Mouse (Mus musculus): ENCODE data around the gene Mtch2. TPM values are rescaled to one million over a fixed set of nuclear protein-coding genes. Genes with fewer than 3 reads are reported as not detected.
A peak's percentile ranks its signal among the peaks of the same experiment; 100 is the strongest.

Mtch2 gene
- polyA plus RNA-seq, 1 experiment: 21.4 TPM

GRCm38 (mm10) chr2:90903398-90903797 lies 56.4 kb downstream of the Mtch2 start:
- H3K4me3 ChIP-seq (ENCODE audit: extremely low read depth, insufficient read depth, insufficient read length): no peak overlapping the region
- WGBS: 74% methylated on average over 2 of the region's 2 CpGs
- DNase-seq (ENCODE audit: low read depth in 1 of 2, low spot score in 2 of 2): no peak
- peaks cover 9% of the 10 kb centered on the region for H3K36me3 ChIP-seq (ENCODE audit: control insufficient read depth, insufficient read depth, low read length)
- no peak for TF ChIP-seq POLR2A (IDR thresholded peaks at IDR 0.05; ENCODE audit: low read depth, low read length)
- no peak for TF ChIP-seq CTCF (IDR thresholded peaks at IDR 0.05; ENCODE audit: extremely low read depth, insufficient read depth, insufficient read length, insufficient replicate concordance)
- peaks cover 6% of the 10 kb centered on the region for H3K4me1 ChIP-seq (ENCODE audit: control insufficient read depth, insufficient read depth, insufficient read length)
- H3K27me3 ChIP-seq (ENCODE audit: control insufficient read depth, insufficient read depth, low read length): no peaks in the 10 kb centered on the region
- no peak overlapping the region for H3K27ac ChIP-seq (ENCODE audit: insufficient read depth, low read length)

GRCm38 (mm10) chr2:90904076-90904855 lies 57.3 kb downstream of the Mtch2 start, which contains the start of the genes Kbtbd4 and Ndufs3:
Kbtbd4 (plus strand) TSS chr2:90904740.
Ndufs3 (minus strand) TSS chr2:90904827.
- under 1% methylated on average over 43 of the region's 43 CpGs for WGBS
- TF ChIP-seq CTCF (IDR thresholded peaks at IDR 0.05; ENCODE audit: extremely low read depth, insufficient read depth, insufficient read length, insufficient replicate concordance): no peak
- peak; percentile 68 for TF ChIP-seq POLR2A (IDR thresholded peaks at IDR 0.05; ENCODE audit: low read depth, low read length)
- peak within 1 kb of the TSS; percentile 94 for H3K4me3 ChIP-seq (ENCODE audit: extremely low read depth, insufficient read depth, insufficient read length)
- DNase-seq (ENCODE audit: low read depth in 1 of 2, low spot score in 2 of 2): peak; percentile 82 to 83
- H3K27me3 ChIP-seq (ENCODE audit: control insufficient read depth, insufficient read depth, low read length): no peaks in the 10 kb centered on the region
- H3K36me3 ChIP-seq (ENCODE audit: control insufficient read depth, insufficient read depth, low read length): peaks cover 9% of the 10 kb centered on the region
- peaks cover 6% of the 10 kb centered on the region for H3K4me1 ChIP-seq (ENCODE audit: control insufficient read depth, insufficient read depth, insufficient read length)
- H3K27ac ChIP-seq (ENCODE audit: insufficient read depth, low read length): peak within 1 kb of the TSS; percentile 91

GRCm38 (mm10) chr2:90904856-90905224 lies 57.9 kb downstream of the Mtch2 start:
- TF ChIP-seq CTCF (IDR thresholded peaks at IDR 0.05; ENCODE audit: extremely low read depth, insufficient read depth, insufficient read length, insufficient replicate concordance): no peak
- TF ChIP-seq POLR2A (IDR thresholded peaks at IDR 0.05; ENCODE audit: low read depth, low read length): no peak
- H3K36me3 ChIP-seq (ENCODE audit: control insufficient read depth, insufficient read depth, low read length): peaks cover 14% of the 10 kb centered on the region
- peak overlapping the region; percentile 64 for H3K27ac ChIP-seq (ENCODE audit: insufficient read depth, low read length)
- H3K4me1 ChIP-seq (ENCODE audit: control insufficient read depth, insufficient read depth, insufficient read length): peaks cover 6% of the 10 kb centered on the region
- H3K4me3 ChIP-seq (ENCODE audit: extremely low read depth, insufficient read depth, insufficient read length): peak overlapping the region; percentile 94
- peak in 1 of 2 experiments; percentile 4 for DNase-seq (ENCODE audit: low read depth in 1 of 2, low spot score in 2 of 2)
- WGBS: 1% methylated on average over 21 of the region's 21 CpGs
- H3K27me3 ChIP-seq (ENCODE audit: control insufficient read depth, insufficient read depth, low read length): no peaks in the 10 kb centered on the region

- Histone ChIP-seq H3K4me1 (ENCODE audit: control insufficient read depth, insufficient read depth, insufficient read length) (peaks cover 6% of the 10 kb centered on the region), H3K36me3 (ENCODE audit: control insufficient read depth, insufficient read depth, low read length) (peaks cover 28% of the 10 kb centered on the region), H3K27me3 (ENCODE audit: control insufficient read depth, insufficient read depth, low read length) (no peaks in the 10 kb centered on the region), H3K27ac (ENCODE audit: insufficient read depth, low read length) (no peak overlapping the region), H3K4me3 (ENCODE audit: extremely low read depth, insufficient read depth, insufficient read length) (no peak overlapping the region)
- 93% methylated on average over 2 of the region's 2 CpGs for WGBS
- no peak for DNase-seq (ENCODE audit: low read depth in 1 of 2, low spot score in 2 of 2)
- no peak for TF ChIP-seq CTCF (IDR thresholded peaks at IDR 0.05; ENCODE audit: extremely low read depth, insufficient read depth, insufficient read length, insufficient replicate concordance)
- TF ChIP-seq POLR2A (IDR thresholded peaks at IDR 0.05; ENCODE audit: low read depth, low read length): no peak
Observed at GRCm38 (mm10) chr2:90906721-90907120, 59.8 kb downstream of the Mtch2 start.

GRCm38 (mm10) chr2:90910861-90911260 lies 63.9 kb downstream of the Mtch2 start:
- Histone ChIP-seq H3K36me3 (ENCODE audit: control insufficient read depth, insufficient read depth, low read length) (peaks cover 25% of the 10 kb centered on the region), H3K4me3 (ENCODE audit: extremely low read depth, insufficient read depth, insufficient read length) (no peak overlapping the region), H3K4me1 (ENCODE audit: control insufficient read depth, insufficient read depth, insufficient read length) (no peaks in the 10 kb centered on the region), H3K27ac (ENCODE audit: insufficient read depth, low read length) (no peak overlapping the region), H3K27me3 (ENCODE audit: control insufficient read depth, insufficient read depth, low read length) (no peaks in the 10 kb centered on the region)
- TF ChIP-seq POLR2A (IDR thresholded peaks at IDR 0.05; ENCODE audit: low read depth, low read length) (no peak), CTCF (IDR thresholded peaks at IDR 0.05; ENCODE audit: extremely low read depth, insufficient read depth, insufficient read length, insufficient replicate concordance) (no peak)
- 80% methylated on average over 1 of the region's 1 CpGs for WGBS
- DNase-seq (ENCODE audit: low read depth in 1 of 2, low spot score in 2 of 2): no peak

- Histone ChIP-seq H3K27me3 (ENCODE audit: control insufficient read depth, insufficient read depth, low read length) (no peaks in the 10 kb centered on the region), H3K4me3 (ENCODE audit: extremely low read depth, insufficient read depth, insufficient read length) (no peak overlapping the region), H3K4me1 (ENCODE audit: control insufficient read depth, insufficient read depth, insufficient read length) (no peaks in the 10 kb centered on the region), H3K27ac (ENCODE audit: insufficient read depth, low read length) (no peak overlapping the region), H3K36me3 (ENCODE audit: control insufficient read depth, insufficient read depth, low read length) (peaks cover 25% of the 10 kb centered on the region)
- no peak for TF ChIP-seq POLR2A (IDR thresholded peaks at IDR 0.05; ENCODE audit: low read depth, low read length)
- TF ChIP-seq CTCF (IDR thresholded peaks at IDR 0.05; ENCODE audit: extremely low read depth, insufficient read depth, insufficient read length, insufficient replicate concordance): no peak
- WGBS: 87% methylated on average over 1 of the region's 1 CpGs
- no peak for DNase-seq (ENCODE audit: low read depth in 1 of 2, low spot score in 2 of 2)
Observed at GRCm38 (mm10) chr2:90911668-90912067, 64.7 kb downstream of the Mtch2 start.

- 93% methylated on average over 2 of the region's 2 CpGs for WGBS
- no peak overlapping the region for H3K27ac ChIP-seq (ENCODE audit: insufficient read depth, low read length)
- no peaks in the 10 kb centered on the region for H3K27me3 ChIP-seq (ENCODE audit: control insufficient read depth, insufficient read depth, low read length)
- peaks cover 21% of the 10 kb centered on the region for H3K36me3 ChIP-seq (ENCODE audit: control insufficient read depth, insufficient read depth, low read length)
- no peaks in the 10 kb centered on the region; the same call in 1 of the 2 replicates for H3K4me1 ChIP-seq (ENCODE audit: control insufficient read depth, insufficient read depth, insufficient read length)
- TF ChIP-seq POLR2A (IDR thresholded peaks at IDR 0.05; ENCODE audit: low read depth, low read length) (no peak), CTCF (IDR thresholded peaks at IDR 0.05; ENCODE audit: extremely low read depth, insufficient read depth, insufficient read length, insufficient replicate concordance) (no peak)
- DNase-seq (ENCODE audit: low read depth in 1 of 2, low spot score in 2 of 2): no peak
- H3K4me3 ChIP-seq (ENCODE audit: extremely low read depth, insufficient read depth, insufficient read length): no peak overlapping the region
Observed at GRCm38 (mm10) chr2:90913671-90914070, 66.7 kb downstream of the Mtch2 start.
